Mouse (Mus musculus): ENCODE results near the gene Trim72. TPM values are rescaled to one million over a fixed set of nuclear protein-coding genes. Genes with fewer than 3 reads are reported as not detected.
"Not testable (repeated sequence)": the region's sequence is repeated elsewhere in the genome, so short reads cannot be mapped to it uniquely, and the experiment has no call there.

The Trim72 gene
- polyA plus RNA-seq, 1 experiment: 0.78 TPM

DNA sequence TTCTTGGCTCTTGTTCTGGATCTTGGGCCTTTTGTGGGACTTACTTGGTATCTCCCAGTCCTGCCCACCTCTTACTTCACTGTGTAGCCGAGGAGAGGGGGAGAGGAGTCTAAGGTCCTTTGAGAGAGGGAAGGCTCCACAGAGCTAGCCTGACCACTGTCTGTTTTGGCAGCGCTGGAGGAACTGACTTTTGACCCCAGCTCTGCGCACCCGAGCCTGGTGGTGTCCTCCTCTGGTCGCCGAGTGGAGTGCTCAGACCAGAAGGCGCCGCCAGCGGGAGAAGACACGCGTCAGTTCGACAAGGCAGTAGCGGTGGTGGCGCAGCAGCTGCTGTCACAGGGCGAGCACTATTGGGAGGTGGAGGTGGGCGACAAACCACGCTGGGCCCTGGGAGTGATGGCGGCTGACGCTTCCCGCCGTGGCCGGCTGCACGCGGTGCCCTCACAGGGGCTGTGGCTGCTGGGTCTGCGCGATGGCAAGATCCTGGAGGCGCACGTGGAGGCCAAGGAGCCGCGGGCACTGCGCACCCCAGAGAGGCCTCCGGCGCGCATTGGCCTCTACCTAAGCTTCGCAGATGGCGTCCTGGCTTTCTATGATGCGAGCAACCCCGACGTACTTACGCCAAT lies 6.1 kb downstream of the Trim72 start:
- DNase-seq (ENCODE audit: low spot score): no peak

DNA sequence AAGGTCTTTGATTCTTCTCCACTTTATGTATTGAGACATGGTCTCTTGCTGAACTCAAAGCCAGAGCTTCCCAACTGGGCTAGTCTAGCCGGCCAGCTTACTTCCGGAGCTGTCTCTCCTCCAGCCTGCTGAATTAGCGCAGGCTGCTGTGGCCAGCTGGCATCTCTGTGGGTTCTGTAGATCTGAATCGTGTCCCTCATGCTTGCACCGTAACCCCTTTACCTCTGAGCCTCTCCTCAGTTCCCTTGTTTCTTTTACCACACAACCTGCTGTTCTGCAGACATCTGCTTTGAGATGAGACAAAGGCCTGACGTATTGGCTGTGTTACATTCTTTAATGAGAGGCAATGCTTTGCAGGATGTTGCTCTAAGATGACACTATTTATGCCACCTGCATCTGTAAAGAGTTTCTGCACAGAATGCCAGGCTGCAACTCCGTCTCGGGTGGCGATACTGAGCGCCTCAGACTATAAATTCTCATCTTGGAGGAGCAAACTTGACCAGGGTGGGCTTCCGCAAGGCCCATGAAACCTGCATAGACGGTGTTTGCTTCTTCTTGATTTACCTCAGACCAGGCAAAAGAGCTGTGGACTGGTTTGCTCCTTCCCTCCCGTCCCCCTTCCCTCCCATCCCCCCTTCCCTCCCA lies 8.5 kb downstream of the Trim72 start:
- no peak for DNase-seq (ENCODE audit: low spot score)

DNA sequence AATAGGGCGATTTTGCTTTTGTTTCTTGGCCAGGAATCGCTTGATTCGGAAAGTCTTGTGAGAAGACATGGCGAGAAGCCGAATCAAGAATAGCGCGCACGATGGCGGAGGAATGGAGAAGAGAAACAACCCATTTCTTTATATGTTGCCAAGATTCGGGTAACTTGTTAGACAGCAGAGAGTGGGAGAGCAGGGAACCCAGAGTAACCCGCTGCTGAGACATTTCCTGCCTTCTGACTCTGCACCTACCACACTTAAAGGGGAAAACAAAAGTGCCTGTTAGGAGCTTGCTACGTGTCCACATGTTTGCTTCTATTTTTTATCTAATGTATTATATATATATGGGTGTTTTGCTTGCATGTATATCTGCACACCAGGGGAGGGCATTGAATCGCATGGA lies 9.4 kb downstream of the Trim72 start:
- no peak for DNase-seq (ENCODE audit: low spot score)

DNA sequence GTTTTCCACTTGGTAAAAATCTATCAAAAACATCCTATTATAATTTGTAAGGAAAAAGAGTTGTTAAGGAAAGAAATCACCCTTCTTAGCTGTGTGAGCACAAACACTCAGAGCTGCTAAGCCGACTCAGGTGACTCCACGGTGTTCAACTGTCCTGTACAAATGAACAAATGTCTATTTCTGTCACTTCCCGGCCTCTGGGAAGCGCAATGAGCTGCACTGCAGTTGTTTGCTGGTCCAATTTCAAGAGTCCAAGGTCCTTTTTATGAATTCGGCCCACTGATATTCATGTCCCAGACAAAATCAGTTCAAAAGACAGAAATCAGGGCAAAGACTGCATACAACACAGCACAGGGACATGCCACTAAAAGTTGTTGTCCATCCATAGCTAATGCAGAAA lies 12.4 kb downstream of the Trim72 start:
- DNase-seq (ENCODE audit: low spot score): not testable (repeated sequence)

DNA sequence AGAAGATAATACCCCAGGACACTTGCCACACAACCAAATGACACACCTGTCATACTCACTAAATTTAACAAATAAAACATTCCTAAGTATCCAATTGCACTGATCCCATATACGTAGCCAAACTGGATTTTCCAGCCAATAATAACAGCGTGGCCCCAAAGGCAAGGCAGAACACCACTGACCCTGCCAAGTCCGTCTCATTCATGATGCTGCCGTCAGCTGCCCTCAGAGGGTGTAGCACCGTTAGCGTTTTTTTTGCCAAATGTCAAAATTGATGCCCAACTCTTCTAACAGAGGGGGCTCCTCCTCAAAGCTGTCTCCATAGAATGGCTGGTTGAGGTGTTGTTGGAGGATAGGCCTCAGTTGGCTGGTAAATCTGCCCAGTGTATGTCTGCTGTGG lies 12.9 kb downstream of the Trim72 start:
- DNase-seq (ENCODE audit: low spot score): no peak

DNA sequence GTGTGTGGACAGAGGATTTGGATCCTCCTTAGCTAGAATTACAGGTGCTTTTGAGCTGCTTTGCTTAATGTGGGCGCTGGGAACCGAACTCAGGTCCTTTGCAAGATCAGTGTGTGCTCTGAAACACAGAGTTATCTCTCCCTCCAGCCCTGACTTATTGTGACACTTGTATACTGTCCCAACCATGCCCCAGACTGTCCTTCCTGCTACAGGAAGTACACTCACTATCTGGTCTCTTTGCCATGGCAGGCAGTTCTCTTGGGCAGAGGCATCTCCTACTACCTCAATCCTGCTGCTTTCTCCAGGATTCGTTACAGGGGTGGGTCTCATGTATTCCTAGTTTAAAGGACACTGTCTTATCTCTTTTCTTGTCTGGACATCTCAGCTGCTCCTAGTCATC lies 14.5 kb downstream of the Trim72 start:
- no peak for DNase-seq (ENCODE audit: low spot score)

DNA sequence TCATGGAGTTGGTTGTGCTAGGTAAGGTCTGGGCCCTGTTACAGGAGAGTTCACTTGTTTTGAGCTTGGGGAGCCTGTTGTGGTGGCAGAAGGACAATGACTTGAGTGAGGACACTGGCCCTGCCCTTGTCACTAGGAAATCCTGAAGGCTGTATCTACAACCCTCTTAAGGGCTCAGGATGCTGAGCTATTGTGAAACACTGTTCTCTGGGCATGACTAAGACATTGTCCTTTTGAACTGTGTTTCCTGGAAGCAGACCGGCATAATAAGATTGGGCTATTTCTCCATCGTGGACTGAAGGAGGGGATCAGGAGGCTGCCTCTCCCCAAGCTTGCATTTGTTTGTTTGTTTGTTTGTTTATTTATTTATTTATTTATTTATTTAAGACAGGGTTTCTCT lies 15.4 kb downstream of the Trim72 start:
- DNase-seq (ENCODE audit: low spot score): no peak

DNA sequence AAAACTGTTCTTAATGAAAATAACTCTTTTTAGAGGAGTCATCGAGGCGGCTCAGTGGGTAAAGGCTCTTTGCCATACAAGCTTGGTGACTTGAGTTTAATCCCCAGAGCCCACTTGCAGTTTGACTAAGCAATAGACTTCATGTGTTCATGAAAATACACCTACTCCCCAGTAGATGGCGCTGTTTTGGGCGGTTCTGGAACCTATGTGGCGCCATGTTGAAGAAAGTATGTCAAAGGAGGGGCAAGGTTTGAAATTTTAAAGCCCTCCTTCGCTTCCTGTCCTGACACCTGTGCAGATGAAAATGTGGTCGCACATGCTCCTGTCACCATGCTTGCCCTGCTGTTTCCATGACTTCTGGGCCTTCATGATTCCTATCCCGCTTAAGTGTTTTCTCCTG lies 19.2 kb downstream of the Trim72 start:
- DNase-seq (ENCODE audit: low spot score): no peak

DNA sequence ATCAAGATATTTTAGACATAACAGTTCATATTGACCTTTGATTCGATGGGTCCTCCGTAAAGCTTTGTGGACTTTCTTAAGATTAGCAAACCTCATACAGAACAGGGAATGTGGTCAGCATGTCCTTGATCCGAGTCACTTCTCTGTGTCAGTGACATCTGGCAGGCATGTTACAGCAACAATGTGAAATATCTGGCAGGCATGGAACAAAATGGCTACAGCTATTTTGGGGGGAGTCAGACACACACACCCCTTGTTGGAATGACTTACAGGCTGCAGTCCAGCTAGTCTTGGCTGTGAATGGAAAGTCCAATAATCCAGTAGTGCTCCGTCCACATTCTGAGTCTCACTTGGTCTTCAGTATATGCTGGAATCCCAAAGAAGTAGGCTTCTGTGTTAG lies 19.8 kb downstream of the Trim72 start:
- DNase-seq (ENCODE audit: low spot score): no peak

DNA sequence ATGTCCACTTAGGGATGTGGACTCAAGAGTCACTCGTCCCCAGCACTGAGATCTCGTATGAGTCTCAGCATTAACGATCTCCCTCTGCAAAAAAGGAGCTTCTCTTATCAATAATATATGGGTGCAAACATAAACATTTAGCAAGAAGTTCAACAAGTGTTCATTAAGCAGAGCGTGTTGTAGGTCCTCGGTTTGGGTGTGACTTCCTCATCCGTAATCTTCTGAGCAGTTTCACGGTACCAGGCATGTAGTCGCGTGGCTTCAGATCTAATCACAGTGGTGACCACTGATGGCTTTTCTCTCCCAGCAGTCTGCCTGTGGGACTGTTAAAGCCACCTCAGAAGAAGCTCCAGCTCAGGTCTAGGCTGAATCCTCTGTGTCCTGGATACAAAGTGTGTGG lies 20.6 kb downstream of the Trim72 start:
- no peak for DNase-seq (ENCODE audit: low spot score)

DNA sequence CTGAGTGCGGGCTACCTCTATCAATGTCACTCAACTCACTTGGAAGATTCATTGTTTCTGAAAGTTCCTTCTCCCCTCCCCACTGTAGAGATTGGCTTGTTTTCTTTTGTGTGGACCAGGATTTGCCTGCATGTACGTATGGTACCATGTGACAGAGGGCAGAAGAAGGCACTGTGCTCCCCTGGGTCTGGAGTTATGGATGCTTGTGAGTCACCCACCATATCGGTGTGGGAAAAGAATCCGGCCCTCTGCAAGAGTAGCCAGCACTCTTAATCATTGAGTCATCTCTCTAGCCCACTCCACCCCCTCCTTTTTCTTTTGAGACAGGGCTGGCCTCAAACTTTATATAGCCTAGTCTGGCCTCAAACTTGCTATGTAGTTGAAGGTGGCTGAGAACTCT lies 21.2 kb downstream of the Trim72 start:
- no peak for DNase-seq (ENCODE audit: low spot score)

DNA sequence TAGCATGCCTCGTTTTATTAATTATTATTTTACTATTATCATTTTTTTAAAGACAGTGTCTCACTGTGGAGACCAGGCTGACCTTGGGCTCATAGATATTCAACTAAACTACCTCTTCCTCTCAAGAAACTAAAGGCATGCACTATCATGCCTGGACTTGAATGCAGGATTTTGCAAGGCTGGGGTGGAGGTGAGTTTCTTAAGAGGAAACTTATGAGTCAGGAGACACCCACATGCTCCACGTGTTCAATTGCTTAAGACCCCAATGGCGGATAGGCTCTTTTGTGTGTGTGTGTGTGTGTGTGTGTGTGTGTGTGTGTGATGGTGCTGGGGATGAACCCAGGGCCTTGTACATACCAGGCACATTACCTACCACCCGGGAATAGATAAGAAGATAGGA lies 21.6 kb downstream of the Trim72 start:
- no peak for DNase-seq (ENCODE audit: low spot score)

DNA sequence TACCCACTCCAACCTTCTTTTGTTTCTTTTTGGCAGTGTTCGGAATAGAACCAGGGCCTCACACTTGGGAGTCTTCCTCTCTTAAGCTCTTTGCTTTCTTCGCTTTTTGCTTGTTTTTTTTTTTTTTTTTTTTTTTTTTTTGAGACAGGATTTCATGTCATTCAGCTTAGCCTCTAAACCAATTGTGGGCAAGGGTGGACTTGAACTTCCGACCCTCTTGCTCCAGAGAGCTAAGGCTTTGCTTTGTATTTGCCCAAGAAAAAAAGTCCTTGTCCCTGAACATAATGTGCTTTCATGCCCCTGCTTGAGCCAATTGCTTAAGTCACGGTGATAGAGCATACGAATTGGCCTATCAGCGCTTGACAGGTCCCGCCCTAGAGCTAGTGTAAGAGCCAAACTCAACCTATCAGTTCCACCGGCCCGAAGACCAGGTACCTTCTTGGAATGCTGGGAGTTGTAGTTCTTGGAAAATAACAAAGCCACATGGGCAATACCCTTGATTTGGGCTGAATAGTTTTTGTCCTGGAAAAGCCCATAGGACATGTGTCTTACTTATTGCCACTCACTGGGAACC lies 27.7 kb downstream of the Trim72 start:
- DNase-seq (ENCODE audit: low spot score): no peak

DNA sequence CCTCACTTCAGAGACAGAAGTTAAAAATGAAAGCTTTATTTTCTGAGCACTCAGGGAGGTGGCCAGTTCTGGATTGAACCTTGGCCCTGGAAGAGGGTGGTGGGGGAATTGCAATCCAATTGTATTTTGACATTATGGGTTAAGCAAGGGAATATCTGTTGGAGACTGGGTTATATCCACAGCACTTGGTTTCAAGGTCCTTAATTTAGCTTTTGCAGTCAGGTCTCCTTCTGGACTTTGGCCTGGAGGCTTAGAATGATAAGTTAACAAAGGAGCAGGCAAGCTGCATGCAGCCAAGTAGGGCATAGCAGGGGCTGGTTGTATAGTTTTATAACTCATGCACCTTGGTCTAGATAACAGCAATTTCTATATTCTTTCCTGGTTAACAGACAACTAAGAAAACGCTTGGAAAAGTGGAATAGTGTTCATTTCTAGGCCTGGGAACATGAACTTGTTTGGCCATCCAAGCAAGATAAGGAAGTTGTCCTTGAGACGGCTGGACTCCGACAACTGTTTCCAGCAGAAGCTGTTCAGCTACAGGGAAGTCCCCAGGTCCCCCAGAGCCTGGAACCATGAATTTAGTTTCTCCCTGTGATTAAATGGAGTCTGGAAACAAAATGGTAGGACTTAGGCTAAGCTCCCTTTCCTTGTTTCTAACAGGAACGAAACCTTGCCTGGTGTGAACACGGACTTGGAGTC lies 28.7 kb downstream of the Trim72 start:
- no peak for DNase-seq (ENCODE audit: low spot score)

DNA sequence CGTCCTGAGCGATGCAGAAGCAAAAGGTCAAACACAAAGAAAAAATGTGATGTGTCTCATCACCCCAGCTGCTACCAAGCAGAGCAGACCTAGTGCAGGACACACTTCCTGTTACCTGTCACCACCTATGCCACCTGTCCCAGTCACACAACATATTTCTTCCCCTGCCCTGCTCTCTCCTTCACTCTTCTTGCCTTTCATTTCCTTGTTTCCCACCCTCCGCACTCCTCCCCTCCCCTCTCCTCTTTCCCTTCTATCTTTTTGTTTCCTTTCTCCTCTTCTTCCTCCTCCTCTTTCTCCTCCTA lies 29.2 kb downstream of the Trim72 start:
- no peak for DNase-seq (ENCODE audit: low spot score)

DNA sequence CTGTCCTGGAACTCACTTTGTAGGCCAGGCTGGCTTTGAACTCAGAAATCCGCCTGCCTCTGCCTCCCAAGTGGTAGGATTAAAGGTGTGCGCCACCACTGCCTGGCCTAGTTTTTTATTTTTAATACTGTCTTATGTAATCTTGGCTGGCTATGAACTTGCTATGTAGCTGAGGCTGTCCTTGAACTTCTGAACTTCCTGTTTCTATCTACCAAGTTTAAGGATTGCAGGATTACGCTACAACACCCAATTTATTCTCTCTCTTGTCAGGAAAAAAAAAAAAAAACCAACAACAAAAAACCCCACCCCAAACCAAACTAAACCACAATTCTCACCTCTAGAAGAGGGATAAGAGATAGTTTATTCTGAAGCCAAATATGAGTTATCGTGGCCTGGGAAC lies 29.9 kb downstream of the Trim72 start:
- no peak for DNase-seq (ENCODE audit: low spot score)

DNA sequence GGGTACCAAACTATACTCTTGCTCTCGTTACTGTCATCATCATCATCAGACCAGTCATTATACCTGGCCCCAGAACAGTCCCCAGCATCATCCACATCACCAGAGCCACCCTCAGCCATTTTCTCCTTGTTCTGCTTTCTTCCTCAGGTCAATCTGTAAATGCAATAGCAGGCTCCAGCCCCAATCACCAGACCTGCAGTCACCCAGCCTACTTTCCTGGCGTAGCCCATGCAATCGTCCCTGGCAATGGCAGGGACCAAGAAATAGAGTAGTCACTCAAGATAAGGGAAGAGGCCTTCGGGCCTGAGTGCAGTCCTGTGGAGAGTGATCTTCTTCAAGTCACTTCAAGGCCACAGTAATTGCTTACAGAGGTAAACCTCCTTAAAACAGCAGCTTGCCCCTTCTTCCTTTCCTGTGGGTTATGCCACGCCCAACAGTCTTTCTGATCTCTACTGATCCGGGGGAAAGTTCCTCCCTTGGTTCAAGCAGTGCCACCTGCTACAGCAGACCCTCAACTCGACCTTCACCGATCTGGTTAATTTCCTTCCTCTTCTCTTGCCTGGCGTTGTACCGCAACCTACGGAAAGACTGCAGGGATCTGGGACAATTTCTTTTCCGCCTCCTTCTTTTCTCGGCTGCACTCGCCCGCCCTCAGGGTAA lies 38.5 kb downstream of the Trim72 start:
- not testable (repeated sequence) for DNase-seq (ENCODE audit: low spot score)

DNA sequence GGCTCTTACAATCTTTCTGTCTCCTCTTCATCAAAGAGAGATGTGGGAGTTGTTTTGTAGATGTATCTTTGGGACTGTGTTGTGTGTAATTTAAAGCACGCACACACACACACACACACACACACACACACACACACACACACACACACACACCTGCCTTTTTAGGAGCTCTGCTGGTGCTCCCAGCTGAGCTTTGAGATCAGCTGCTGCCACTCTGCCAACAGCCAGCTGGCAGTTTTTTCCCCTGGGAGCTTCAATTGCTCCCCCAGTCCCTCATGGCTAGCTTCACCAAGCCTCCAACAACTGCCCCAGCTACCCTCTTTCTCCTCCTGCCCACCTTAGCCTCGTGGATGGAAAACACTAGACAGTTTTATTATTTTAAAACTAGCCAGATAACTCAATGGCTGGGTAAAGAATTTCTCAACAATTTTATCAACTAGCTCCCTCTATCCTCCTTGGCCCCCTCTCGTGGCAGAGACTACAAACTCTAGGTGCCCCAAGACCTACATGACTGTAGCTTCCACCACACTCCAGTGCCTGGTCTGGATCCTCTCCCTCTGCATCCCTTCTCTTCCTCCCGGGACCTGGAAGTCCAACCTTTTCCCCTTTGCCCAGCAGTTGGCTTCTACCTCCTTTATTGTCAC lies 40.5 kb downstream of the Trim72 start:
- no peak for DNase-seq (ENCODE audit: low spot score)

DNA sequence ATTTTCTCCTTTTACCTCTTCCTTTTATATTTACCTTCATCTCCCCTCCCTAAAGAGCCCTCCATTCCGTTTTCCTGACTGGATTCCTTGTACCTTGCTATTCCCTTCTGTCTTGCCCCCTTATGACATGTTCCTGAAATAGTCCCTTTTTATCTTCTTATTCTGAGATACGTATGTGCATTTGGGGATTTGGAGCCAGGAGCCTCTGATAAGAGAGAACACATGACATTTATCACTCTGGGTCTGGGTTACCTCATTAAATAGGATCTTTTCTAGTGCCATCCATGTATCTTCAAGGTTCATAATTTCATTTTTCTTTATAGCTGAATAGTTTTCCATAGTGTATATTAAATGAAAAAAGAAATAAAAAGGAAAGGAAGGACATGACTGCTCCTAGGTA lies 41.9 kb downstream of the Trim72 start:
- no peak for DNase-seq (ENCODE audit: low spot score)

DNA sequence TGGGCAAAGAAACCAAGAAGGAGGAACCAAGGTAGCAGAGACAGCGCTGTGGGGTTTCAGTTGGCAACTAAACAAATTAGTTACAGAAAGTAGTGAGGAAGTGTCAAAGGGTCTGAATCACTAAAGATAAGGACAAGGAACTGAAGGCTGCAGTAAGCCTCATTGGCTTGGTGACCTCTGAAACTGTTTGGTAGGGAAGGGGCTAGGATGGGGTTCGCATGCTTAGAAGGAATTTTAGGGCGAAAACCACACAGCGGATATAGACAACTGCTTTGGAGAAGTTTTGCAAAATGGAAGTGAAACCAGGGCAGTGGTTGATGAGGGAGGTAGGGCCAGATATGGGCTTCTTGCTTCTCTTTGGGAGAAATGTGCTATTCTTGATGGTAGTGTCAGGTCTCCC lies 45.1 kb downstream of the Trim72 start:
- no peak for DNase-seq (ENCODE audit: low spot score)

DNA sequence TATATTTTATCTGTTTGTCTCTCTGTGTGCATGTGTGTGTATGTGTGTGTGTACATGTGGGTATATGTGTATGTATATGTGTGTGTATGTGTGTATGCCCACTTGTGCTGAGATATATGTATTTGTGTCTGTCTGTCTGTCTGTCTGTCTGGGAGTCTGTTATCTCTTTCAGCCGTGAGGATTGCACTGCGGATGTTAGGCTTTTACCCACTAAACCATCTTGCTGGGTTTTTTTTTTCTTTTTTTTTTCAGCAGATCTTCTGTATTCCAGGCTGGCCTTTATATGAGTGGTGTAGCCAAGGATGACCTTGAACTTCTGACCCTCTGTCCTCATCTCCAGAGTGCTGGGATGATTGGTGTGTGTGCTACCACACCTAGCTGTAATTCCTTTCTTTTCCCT lies 45.5 kb downstream of the Trim72 start:
- no peak for DNase-seq (ENCODE audit: low spot score)

DNA sequence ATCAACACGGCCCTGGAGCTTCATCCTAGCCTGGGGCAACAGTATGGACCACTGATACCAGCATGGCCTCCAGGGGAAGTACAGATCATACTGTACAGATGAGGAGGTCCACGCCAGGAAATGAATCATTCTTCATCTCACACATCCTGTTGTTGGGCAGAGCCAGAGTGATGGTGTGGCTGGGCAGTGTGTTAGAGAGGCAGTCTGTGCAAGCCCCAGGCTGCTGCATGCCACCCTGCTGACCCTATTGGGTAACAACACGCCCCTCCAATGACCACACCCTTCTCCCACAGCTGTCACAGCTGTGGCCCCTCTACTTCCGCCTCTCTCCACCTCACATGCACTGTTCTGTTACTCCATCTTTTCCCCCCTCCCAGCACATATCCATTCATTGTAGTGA lies 47.0 kb downstream of the Trim72 start:
- DNase-seq (ENCODE audit: low spot score): no peak

Data from urinary bladder, adult 2 months (tissue).